ENCODE assay signal across 10 mouse cellular contexts in genomic region chr10:79857894-79858293, GRCm38 (mm10). TPM values are rescaled to one million over a fixed set of nuclear protein-coding genes. Genes with fewer than 3 reads are reported as not detected.
DNase-seq lines count a peak whose midpoint lies in the region; ATAC-seq and TF ChIP-seq lines count a peak whose summit lies in the region.
"Had no signal": no experiment of that assay in that cellular context is flagged by ENCODE, and none has a peak within 500 bp of the region (broad histone marks: within the 10 kb centered on the region; RNA-seq: fewer than 3 reads in every experiment).

No protein-coding gene starts in this region.

- H3K9ac ChIP-seq in neural tube, embryonic 14.5 days (replicated peaks; ENCODE audit: low read depth, low read length) = 0 out of 2 replicates have a peak overlapping the region, but pooled peaks have one; percentile 12

- H3K27ac ChIP-seq in left cerebral cortex, adult 2 months = peak overlapping the region; percentile 24; the same call in 1 of the 2 replicates
- H3K27ac ChIP-seq in forebrain, embryonic 10.5 days = no peak overlapping the region
- no peak overlapping the region for H3K27ac ChIP-seq in limb, embryonic 10.5 days
- peak overlapping the region; percentile 56 for H3K27ac ChIP-seq in neural tube, embryonic 14.5 days (ENCODE audit: low read depth, low read length)

- H3K4me3 ChIP-seq in left cerebral cortex, adult 2 months = no peak overlapping the region
- peak overlapping the region; percentile 83; the same call in 1 of the 2 replicates for H3K4me3 ChIP-seq in forebrain, embryonic 10.5 days
- peak overlapping the region; percentile 99 for H3K4me3 ChIP-seq in limb, embryonic 10.5 days
- 0 out of 2 replicates have a peak overlapping the region, but pooled peaks have one; percentile 97 for H3K4me3 ChIP-seq in neural tube, embryonic 14.5 days (ENCODE audit: low read depth, low read length)

- WGBS in forebrain, embryonic 10.5 days = 86% methylated on average over 2 of the region's 2 CpGs
- WGBS in limb, embryonic 10.5 days = 77% methylated on average over 2 of the region's 2 CpGs
- 74% methylated on average over 2 of the region's 2 CpGs for WGBS in neural tube, embryonic 14.5 days

- intact Hi-C loops in left cerebral cortex, adult 2 months (cut with DNase I) = no loop called here

- H3K9me3 ChIP-seq in forebrain, embryonic 10.5 days = no peaks in the 10 kb centered on the region
- H3K9me3 ChIP-seq in limb, embryonic 10.5 days (replicated peaks) = no peaks in the 10 kb centered on the region
- H3K9me3 ChIP-seq in neural tube, embryonic 14.5 days (ENCODE audit: control insufficient read depth, low read length) = no peaks in the 10 kb centered on the region

- peaks cover 57% of the 10 kb centered on the region for H3K4me1 ChIP-seq in forebrain, embryonic 10.5 days
- H3K4me1 ChIP-seq in limb, embryonic 10.5 days = peaks cover 53% of the 10 kb centered on the region
- H3K4me1 ChIP-seq in neural tube, embryonic 14.5 days (ENCODE audit: control insufficient read depth, insufficient read depth, low read length) = peaks cover 44% of the 10 kb centered on the region

- TF ChIP-seq CTCF in left cerebral cortex, adult 2 months (IDR thresholded peaks at IDR 0.05) = no peak

- no peaks in the 10 kb centered on the region for H3K27me3 ChIP-seq in forebrain, embryonic 10.5 days (ENCODE audit: poor library complexity, severe bottlenecking)
- H3K27me3 ChIP-seq in limb, embryonic 10.5 days (ENCODE audit: low read depth, poor library complexity, severe bottlenecking) = no peaks in the 10 kb centered on the region
- H3K27me3 ChIP-seq in neural tube, embryonic 14.5 days (ENCODE audit: control insufficient read depth, insufficient read depth, low read length) = no peaks in the 10 kb centered on the region; the same call in 1 of the 2 replicates

- no peak for ATAC-seq in neural tube, embryonic 14.5 days (ENCODE audit: low read depth)
- no peak for ATAC-seq in frontal cortex, adult (ENCODE audit: low TSS enrichment)

- DNase-seq in left cerebral cortex, adult 2 months (ENCODE audit: extremely low spot score in 1 of 2, low spot score in 2 of 2) = no peak
- DNase-seq in left cerebral cortex, adult 9 months (ENCODE audit: low spot score in 2 of 2) = no peak
- DNase-seq in forebrain, embryonic 10.5 days (ENCODE audit: extremely low spot score, low spot score) = no peak
- DNase-seq in limb, embryonic 10.5 days (ENCODE audit: low spot score) = no peak
- DNase-seq in ovary, postnatal 10 days (ENCODE audit: low spot score) = no peak
- no peak for DNase-seq in adrenal gland, adult (ENCODE audit: inconsistent age in 2 of 2, low spot score in 1 of 2)
- DNase-seq: thymus, adult 18-20 months had no signal

- peak overlapping the region; percentile 99 for H3K4me2 ChIP-seq in neural tube, embryonic 14.5 days (ENCODE audit: low read depth, low read length)

- H3K36me3 ChIP-seq in forebrain, embryonic 10.5 days (replicated peaks) = peaks cover 74% of the 10 kb centered on the region
- peaks cover 72% of the 10 kb centered on the region for H3K36me3 ChIP-seq in limb, embryonic 10.5 days
- H3K36me3 ChIP-seq in neural tube, embryonic 14.5 days (ENCODE audit: control insufficient read depth, insufficient read depth, low read length) = peaks cover 53% of the 10 kb centered on the region

RNA-seq across cellular contexts. Expression of gene Ptbp1, which starts 3.7 kb away (rescaled TPM):
- total RNA-seq in left cerebral cortex, adult 2 months (2021) = 10 to 100 TPM; 55.5 to 61.7 TPM
- polyA plus RNA-seq in forebrain, embryonic 10.5 days (2016; fragmentation: Nextera tagmentation; extraction: Ambion mirVana) = 370 and 377 TPM in 2 replicates
- 485 and 494 TPM in 2 replicates for polyA plus RNA-seq in limb, embryonic 10.5 days (2016; fragmentation: Nextera tagmentation; extraction: Ambion mirVana)
- polyA plus RNA-seq in neural tube, embryonic 14.5 days (2014; fragmentation: Nextera tagmentation; extraction: Ambion mirVana) = 36.9 and 53.5 TPM in 2 replicates

RNA-seq across cellular contexts. Expression of gene Prtn3, which starts 16.4 kb away (rescaled TPM):
- 1 to 10 TPM; 1.7 to 2.6 TPM for total RNA-seq in left cerebral cortex, adult 2 months (2021)
- polyA plus RNA-seq in forebrain, embryonic 10.5 days (2016; fragmentation: Nextera tagmentation; extraction: Ambion mirVana) = 8.1 TPM in 2 replicates
- polyA plus RNA-seq in limb, embryonic 10.5 days (2016; fragmentation: Nextera tagmentation; extraction: Ambion mirVana) = 9.1 and 15.3 TPM in 2 replicates
- polyA plus RNA-seq in neural tube, embryonic 14.5 days (2014; fragmentation: Nextera tagmentation; extraction: Ambion mirVana) = 11.1 and 12.4 TPM in 2 replicates
- total RNA-seq: liver, adult 2 months had no signal

RNA-seq across cellular contexts. Expression of gene Plppr3, which starts 16.5 kb away (rescaled TPM):
- 10 to 100 TPM; 51.8 to 63.0 TPM for total RNA-seq in left cerebral cortex, adult 2 months (2021)
- 91.4 and 102 TPM in 2 replicates for polyA plus RNA-seq in forebrain, embryonic 10.5 days (2016; fragmentation: Nextera tagmentation; extraction: Ambion mirVana)
- 108 and 140 TPM in 2 replicates for polyA plus RNA-seq in limb, embryonic 10.5 days (2016; fragmentation: Nextera tagmentation; extraction: Ambion mirVana)
- 299 and 327 TPM in 2 replicates for polyA plus RNA-seq in neural tube, embryonic 14.5 days (2014; fragmentation: Nextera tagmentation; extraction: Ambion mirVana)

RNA-seq across cellular contexts. Expression of gene Elane, which starts 28.2 kb away (rescaled TPM):
- total RNA-seq in left cerebral cortex, adult 2 months (2021) = not detected
- not detected in 2 replicates for polyA plus RNA-seq in forebrain, embryonic 10.5 days (2016; fragmentation: Nextera tagmentation; extraction: Ambion mirVana)
- polyA plus RNA-seq in limb, embryonic 10.5 days (2016; fragmentation: Nextera tagmentation; extraction: Ambion mirVana) = not detected in 2 replicates
- 0.55 TPM in 1 of 2 replicates, not detected in the other for polyA plus RNA-seq in neural tube, embryonic 14.5 days (2014; fragmentation: Nextera tagmentation; extraction: Ambion mirVana)
- total RNA-seq: liver, adult 2 months had no signal

RNA-seq across cellular contexts. Expression of gene Cfd, which starts 32.8 kb away (rescaled TPM):
- not detected for total RNA-seq in left cerebral cortex, adult 2 months (2021)
- not detected in 2 replicates for polyA plus RNA-seq in forebrain, embryonic 10.5 days (2016; fragmentation: Nextera tagmentation; extraction: Ambion mirVana)
- polyA plus RNA-seq in limb, embryonic 10.5 days (2016; fragmentation: Nextera tagmentation; extraction: Ambion mirVana) = not detected in 2 replicates
- not detected in 2 replicates for polyA plus RNA-seq in neural tube, embryonic 14.5 days (2014; fragmentation: Nextera tagmentation; extraction: Ambion mirVana)

Comparison
In these comparisons a context has a peak if more than half of its experiments do, and no peak if none do; other contexts are left out.
1. H3K27ac ChIP-seq: peak in left cerebral cortex, adult 2 months (single experiment) and neural tube, embryonic 14.5 days (single experiment); none in forebrain, embryonic 10.5 days (single experiment) and limb, embryonic 10.5 days (single experiment).